Mouse (Mus musculus) CD4-positive helper T cell, adult 2 months (primary cell): ENCODE results near the gene Hspbap1.

ENCODE experiments used
- DNase-seq: peaks from one replicate; pipeline ENCODE4 v3.0.0-alpha.2; 2012; ENCODE audit warnings: low read depth, missing footprints, low spot score

Gene Hspbap1

DNA sequence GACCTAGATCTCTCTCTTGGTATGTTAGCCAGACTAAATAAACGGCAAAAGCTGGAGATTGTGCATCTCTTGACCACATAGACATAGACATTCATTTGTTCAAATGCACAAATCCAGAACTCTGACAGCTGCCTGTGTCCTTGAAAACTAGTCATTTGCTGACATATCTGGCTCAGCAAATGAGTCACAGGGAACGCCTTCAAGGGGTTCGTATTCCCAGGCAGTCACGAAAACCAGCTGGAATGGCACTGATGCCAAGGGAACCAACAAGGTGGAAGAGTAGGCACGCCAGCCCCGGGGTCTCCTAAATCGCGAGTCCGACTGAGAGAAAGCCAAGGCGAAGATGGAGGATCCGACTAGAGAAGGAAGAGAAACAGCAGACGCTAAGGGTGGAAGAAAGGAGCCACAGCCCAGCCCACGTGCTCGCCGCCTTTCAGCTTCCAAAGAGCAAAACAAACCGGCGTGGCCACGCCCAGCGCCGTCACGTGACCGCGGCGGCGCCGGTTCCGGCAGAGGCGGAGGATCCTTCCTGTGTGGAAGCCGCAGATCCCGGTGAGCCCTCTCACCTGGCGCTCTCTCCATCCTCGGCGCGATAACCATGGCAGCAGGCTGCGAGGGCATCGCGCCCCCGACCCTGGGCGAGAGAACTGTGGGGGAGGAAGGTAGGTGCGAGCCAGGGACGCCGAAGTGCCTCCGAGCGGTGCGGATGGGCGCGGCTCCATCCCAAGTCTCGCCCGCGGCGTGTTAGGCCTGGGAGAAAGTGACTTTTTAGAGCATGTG is at the start of gene Hspbap1:
TSS of gene Hspbap1 (plus strand) at position 498 of the 780 bp plus-strand sequence.
- peak; percentile 97 for DNase-seq

DNA sequence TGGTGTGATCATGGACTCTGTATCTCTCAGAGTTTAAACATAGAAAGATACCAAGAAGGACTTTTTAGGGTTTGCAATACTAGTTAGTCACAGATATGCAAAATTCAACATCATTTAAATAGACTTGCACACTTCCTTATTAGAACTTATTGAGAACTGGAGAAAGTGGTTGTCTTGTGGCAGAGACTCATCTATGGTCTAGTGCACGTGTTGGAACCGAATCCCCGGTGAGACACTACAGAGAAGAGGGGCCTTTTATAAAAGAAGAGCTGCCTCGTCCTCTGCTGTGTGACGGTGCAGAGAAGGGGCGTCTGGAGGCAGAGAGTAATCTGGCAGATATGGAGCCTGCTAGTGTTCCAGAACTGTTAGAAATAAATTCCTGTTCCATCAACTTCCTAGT is 45.6 kb upstream of the Hspbap1 start:
- no peak for DNase-seq

DNA sequence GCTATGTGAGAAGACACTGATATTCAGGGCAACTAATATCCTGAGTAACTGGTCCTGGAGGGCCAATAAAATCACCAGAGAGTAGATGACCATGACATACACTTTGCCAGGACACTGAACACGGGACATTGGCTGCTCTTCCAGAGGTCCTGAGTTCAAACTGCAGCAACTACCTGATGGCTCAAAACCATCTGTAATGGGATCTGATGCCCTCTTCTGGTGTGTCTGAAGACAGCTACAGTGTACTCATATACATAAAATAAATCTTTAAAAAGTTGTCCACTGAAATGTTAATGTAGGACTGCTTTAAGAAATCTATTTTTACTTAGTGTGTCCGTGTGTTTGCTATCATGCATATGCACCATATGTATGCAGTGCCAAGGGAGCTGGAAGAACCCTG is 43.6 kb upstream of the Hspbap1 start:
- DNase-seq, result no peak

DNA sequence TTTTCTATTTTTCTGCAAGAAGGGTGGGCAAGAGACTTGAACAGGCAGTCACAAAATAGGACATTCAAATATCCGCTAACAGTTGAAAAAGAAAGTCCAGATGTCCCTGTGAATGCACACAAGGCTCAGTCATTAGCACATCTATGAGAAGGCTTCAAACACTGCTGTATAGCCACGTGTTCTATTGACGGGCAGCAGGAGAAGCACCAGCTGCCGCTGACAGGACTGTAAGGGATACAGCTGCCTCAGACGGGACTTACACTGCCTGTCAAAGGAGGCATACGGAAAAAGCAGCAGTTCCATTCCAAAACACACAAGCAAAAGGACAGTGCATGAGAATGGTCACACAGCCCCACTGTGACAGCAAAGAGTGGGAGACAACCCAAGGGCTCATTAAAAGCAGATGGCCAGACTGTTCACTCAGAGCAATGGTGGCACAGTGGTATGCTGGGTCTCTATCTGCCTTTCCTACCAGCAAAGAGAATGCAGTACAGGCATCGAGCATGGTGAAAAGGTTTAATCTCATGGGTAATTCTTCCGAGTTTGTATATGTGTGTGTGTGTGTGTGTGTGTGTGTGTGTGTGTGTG is 40.9 kb upstream of the Hspbap1 start:
- no peak for DNase-seq

DNA sequence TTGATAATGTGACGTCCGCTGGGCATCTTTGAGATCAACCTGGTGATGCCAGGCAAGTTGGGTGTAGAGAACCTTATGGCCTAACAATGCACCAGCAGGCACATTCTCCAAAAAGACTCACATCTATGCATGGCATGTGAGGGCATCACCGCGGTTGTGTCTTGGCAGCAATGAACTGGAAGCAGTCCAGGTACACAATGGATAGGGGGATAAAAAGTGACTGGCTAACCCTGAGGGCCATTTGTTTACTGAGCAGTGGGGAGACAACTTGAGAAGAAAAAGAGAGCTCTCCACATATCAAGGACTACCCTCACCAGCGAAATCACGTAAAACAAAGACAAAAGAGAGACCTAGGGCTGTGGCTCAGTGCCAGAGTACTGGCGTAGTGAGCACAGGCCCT is 38.1 kb upstream of the Hspbap1 start:
- no peak for DNase-seq

- peak; percentile 68 for DNase-seq
Measured at GRCm38 (mm10) chr16:35734038-35734437, 36.1 kb upstream of the Hspbap1 start.

GRCm38 (mm10) chr16:35738096-35738767 is 31.9 kb upstream of the Hspbap1 start:
- no peak for DNase-seq

DNA sequence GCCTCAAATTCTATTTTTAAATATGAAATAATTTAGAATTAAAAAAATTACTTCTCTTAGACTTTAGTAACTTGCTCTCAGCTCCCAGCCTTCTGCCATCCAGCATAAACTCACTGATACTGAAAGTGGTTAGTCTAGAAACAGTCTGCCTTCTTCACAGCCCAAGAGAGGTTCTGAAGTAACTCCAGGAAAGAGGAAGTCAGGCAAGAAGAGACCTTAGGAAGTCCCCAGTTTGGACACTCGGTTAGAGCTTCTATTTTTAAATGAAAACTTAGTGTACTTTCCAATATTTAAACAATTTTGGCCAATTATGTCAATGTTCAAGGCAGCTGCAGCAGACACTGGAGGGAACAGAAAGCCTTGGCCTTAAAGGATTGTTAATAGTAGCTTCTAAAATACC is 30.6 kb upstream of the Hspbap1 start:
- no peak for DNase-seq

- no peak for DNase-seq
Measured at GRCm38 (mm10) chr16:35740357-35740756, 29.8 kb upstream of the Hspbap1 start.

DNA sequence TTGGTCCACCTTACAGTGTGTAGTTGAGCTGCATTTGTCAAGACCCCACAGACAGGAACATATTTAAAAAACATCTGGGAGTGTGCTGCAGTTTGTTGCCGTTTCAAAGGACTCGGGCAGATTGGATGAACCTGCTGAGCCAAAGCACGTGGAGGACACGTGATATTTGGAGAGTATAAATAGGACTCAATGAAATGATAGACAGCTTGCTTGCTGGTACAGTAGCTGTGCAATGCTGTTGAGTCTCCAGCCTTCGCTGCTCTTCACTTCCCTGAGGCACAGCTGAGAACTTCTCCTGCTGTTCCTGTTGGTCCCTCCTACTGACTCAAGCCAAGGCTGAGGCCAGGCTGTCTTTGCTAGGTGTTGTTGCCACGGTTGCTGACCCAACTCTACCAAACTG is 29.2 kb upstream of the Hspbap1 start:
- no peak for DNase-seq

GRCm38 (mm10) chr16:35741621-35742020 is 28.6 kb upstream of the Hspbap1 start:
- DNase-seq, result peak; percentile 54

- DNase-seq, result peak; percentile 83
Measured at GRCm38 (mm10) chr16:35742251-35742937, 27.8 kb upstream of the Hspbap1 start.

GRCm38 (mm10) chr16:35747417-35748236 is 22.5 kb upstream of the Hspbap1 start:
- DNase-seq, result peak; percentile 28

DNA sequence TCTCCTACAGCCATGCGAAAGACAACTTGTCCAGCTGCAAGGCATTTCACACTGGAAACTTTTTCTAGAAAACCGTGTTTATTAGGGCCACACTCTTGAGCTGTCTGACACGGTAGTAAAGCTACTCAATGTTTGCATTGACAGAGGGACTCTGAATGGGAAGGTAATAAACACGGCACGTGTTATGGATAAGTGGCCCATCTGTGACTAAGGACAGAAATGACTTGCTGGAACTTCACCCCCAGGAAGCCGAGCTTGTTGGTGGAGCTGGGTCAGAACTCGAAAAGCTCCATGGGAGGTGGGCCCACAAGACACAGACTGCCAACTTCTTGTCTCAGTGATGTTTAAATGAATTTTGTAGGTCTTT is 22.0 kb upstream of the Hspbap1 start:
- no peak for DNase-seq

DNA sequence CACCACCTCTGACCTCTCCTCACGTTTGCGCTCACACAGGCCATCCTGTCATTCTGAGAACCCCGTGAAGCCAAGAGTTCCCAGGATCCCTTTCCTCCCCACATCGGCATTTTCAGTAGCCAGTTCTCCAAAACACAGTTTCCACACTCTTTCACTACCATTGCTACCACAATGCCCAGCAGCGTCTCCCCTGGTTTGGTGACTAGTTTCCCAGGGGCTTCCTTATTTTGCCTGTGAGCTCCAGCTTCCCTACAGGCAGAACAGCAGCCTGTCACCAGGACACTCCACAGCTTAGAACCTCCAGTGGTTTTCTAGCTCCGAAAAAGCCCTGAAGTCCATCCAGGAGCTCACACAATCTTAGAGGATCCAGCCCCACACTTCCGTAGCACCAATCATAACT is 20.8 kb upstream of the Hspbap1 start:
- DNase-seq, result no peak

GRCm38 (mm10) chr16:35751841-35752240 is 18.3 kb upstream of the Hspbap1 start:
- DNase-seq, result no peak

GRCm38 (mm10) chr16:35753926-35754325 is 16.2 kb upstream of the Hspbap1 start:
- no peak for DNase-seq

DNA sequence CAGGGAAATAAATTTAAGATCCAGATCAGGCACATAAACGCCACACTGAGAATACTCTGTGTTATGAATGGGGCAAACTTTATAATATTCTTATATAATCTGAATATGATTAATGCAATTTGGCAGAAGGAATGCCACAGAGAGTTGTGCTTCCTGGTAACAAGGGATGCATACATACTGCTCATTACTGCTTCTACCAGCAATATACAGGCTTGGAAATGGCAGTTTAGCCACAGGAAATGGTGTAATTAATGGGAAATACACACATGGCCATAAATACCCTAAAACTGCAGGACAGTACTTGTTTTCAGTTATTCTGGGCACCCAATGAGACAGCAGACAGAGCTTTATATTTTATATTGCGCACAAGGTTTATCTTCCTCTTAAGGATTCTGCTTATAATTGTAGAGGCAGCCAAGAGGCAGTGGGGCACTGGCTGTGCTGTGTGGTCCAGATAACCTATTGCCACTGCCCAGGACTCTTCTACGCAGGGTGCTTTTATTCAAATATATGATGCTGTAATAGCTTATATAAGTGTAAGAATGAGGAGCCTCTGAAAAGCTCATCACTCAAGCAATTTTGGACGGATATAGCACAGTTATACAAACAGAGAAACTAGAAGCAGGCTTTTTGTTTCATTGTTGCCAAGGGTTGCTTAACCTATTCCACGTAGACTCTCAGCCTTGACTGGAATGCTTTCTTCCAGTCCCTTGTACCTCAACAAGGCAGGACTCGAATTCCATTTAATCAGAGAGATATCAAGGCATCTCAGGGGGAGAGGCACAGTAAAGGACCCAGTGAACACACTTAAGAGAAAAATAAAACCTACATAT is 14.5 kb upstream of the Hspbap1 start:
- no peak for DNase-seq

- DNase-seq, result no peak
Measured at GRCm38 (mm10) chr16:35756697-35757096, 13.5 kb upstream of the Hspbap1 start.

DNA sequence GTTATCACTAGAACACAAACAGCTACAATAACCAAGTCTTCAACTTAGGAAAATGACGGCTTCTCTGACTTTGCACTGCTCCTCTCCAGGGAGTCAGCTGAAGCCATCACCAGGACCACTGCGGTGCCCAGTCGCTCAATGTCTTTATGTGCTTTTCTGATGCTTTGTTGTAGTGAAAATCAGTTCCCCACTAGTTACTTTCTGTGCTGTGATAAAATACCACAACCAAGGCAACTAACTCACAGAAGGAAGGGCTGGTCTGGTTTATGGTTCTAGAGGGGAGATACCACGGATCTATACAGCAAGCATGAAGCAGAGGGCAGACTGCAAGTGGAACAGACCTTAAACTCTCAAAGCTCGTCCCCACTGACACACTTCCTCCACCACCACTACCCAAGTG is 10.8 kb upstream of the Hspbap1 start:
- DNase-seq, result no peak
